Mouse (Mus musculus) MEL (cell line): ENCODE measurements at regions not wholly inside any gene's neighbourhood (a gene's known extent, or its start where the extent isn't known, plus 50 kb on each side); places are given as distances from the start of the nearest gene placed in this dataset.

Experiments used
- MAX ChIP-seq: IDR thresholded peaks from 2 replicates; pipeline ENCODE4 v1.6.1; 2011; ENCODE audit warnings: low read length, improper control_type of control experiment
- POLR2AphosphoS2 ChIP-seq: IDR thresholded peaks from 2 replicates; pipeline ENCODE4 v1.6.1; 2011; ENCODE audit warnings: low read length, improper control_type of control experiment
- USF1 ChIP-seq: IDR thresholded peaks from 2 replicates; pipeline ENCODE4 v1.6.1; 2014; ENCODE audit warnings: low read depth, mild to moderate bottlenecking, inconsistent platforms, low read length, improper control_type of control experiment, moderate library complexity

- TF ChIP-seq POLR2AphosphoS2 (no peak), MAX (no peak), USF1 (no peak)
These were observed 224.3 kb upstream of the Plxna2 start for GRCm38 (mm10) chr1:194393720-194394119.
